Mouse (Mus musculus): ENCODE results near the gene Dip2c. TPM values are rescaled to one million over a fixed set of nuclear protein-coding genes. Genes with fewer than 3 reads are reported as not detected.
A peak's percentile ranks its signal among the peaks of the same experiment; 100 is the strongest.

Dip2c gene
- total and polyA plus RNA-seq, 2 experiments from 2014 or later = 8.8 to 67.4 TPM

GRCm38 (mm10) chr13:9601350-9601749, 325.0 kb downstream of the Dip2c start:
- TF ChIP-seq CTCF (IDR thresholded peaks at IDR 0.05; ENCODE audit: low read depth) = no peak
- no peak for DNase-seq
- Histone ChIP-seq H3K4me2 (ENCODE audit: low read depth) (no peak overlapping the region), H3K4me1 (ENCODE audit: insufficient read depth) (no peaks in the 10 kb centered on the region), H3K9ac (no peak overlapping the region), H3K4me3 (ENCODE audit: low read depth, low read length) (no peak overlapping the region), H3K36me3 (ENCODE audit: insufficient read depth) (peaks cover 15% of the 10 kb centered on the region), H3K9me3 (ENCODE audit: low read length) (no peaks in the 10 kb centered on the region), H3K27me3 (ENCODE audit: insufficient read depth, low read length) (no peaks in the 10 kb centered on the region), H3K27ac (ENCODE audit: low read depth, low read length) (no peak overlapping the region)
- no peak for ATAC-seq
- 79% methylated on average over 3 of the region's 3 CpGs for WGBS

GRCm38 (mm10) chr13:9611229-9611628, 334.9 kb downstream of the Dip2c start:
- H3K4me2 ChIP-seq (ENCODE audit: low read depth) = no peak overlapping the region
- 52% methylated on average over 1 of the region's 1 CpGs for WGBS
- no peak for TF ChIP-seq CTCF (IDR thresholded peaks at IDR 0.05; ENCODE audit: low read depth)
- H3K4me3 ChIP-seq (ENCODE audit: low read depth, low read length) = no peak overlapping the region
- no peaks in the 10 kb centered on the region for H3K4me1 ChIP-seq (ENCODE audit: insufficient read depth)
- DNase-seq (peak; percentile 18), ATAC-seq (peak; percentile 76)
- no peaks in the 10 kb centered on the region for H3K9me3 ChIP-seq (ENCODE audit: low read length)
- H3K27ac ChIP-seq (ENCODE audit: low read depth, low read length) = no peak overlapping the region
- H3K9ac ChIP-seq = no peak overlapping the region
- no peaks in the 10 kb centered on the region for H3K27me3 ChIP-seq (ENCODE audit: insufficient read depth, low read length)
- H3K36me3 ChIP-seq (ENCODE audit: insufficient read depth) = peaks cover 19% of the 10 kb centered on the region

- Histone ChIP-seq H3K4me3 (ENCODE audit: low read depth, low read length) (no peak overlapping the region), H3K27ac (ENCODE audit: low read depth, low read length) (no peak overlapping the region), H3K9me3 (ENCODE audit: low read length) (no peaks in the 10 kb centered on the region), H3K4me2 (ENCODE audit: low read depth) (no peak overlapping the region), H3K9ac (no peak overlapping the region), H3K36me3 (ENCODE audit: insufficient read depth) (peaks cover 16% of the 10 kb centered on the region), H3K4me1 (ENCODE audit: insufficient read depth) (no peaks in the 10 kb centered on the region), H3K27me3 (ENCODE audit: insufficient read depth, low read length) (no peaks in the 10 kb centered on the region)
- WGBS = 55% methylated on average over 2 of the region's 2 CpGs
- TF ChIP-seq CTCF (IDR thresholded peaks at IDR 0.05; ENCODE audit: low read depth) = no peak
- DNase-seq = no peak
- no peak for ATAC-seq
These were observed 356.4 kb downstream of the Dip2c start for GRCm38 (mm10) chr13:9632684-9633083.

GRCm38 (mm10) chr13:9635951-9636350, 359.6 kb downstream of the Dip2c start:
- no peak overlapping the region for H3K4me2 ChIP-seq (ENCODE audit: low read depth)
- no peak for ATAC-seq

GRCm38 (mm10) chr13:9636505-9636904, 360.2 kb downstream of the Dip2c start:
- Histone ChIP-seq H3K4me3 (ENCODE audit: low read depth, low read length) (no peak overlapping the region), H3K4me2 (ENCODE audit: low read depth) (no peak overlapping the region), H3K36me3 (ENCODE audit: insufficient read depth) (peaks cover 15% of the 10 kb centered on the region), H3K4me1 (ENCODE audit: insufficient read depth) (no peaks in the 10 kb centered on the region), H3K27me3 (ENCODE audit: insufficient read depth, low read length) (no peaks in the 10 kb centered on the region), H3K9ac (no peak overlapping the region), H3K27ac (ENCODE audit: low read depth, low read length) (no peak overlapping the region), H3K9me3 (ENCODE audit: low read length) (no peaks in the 10 kb centered on the region)
- TF ChIP-seq CTCF (IDR thresholded peaks at IDR 0.05; ENCODE audit: low read depth) = peak; percentile 62
- WGBS = 56% methylated on average over 4 of the region's 4 CpGs
- peak; percentile 79 for ATAC-seq
- DNase-seq = peak; percentile 30

More at GRCm38 (mm10) chr13:9635951-9636350, 359.6 kb downstream of the Dip2c start:
- WGBS = 90% methylated on average over 2 of the region's 2 CpGs
- Histone ChIP-seq H3K4me3 (ENCODE audit: low read depth, low read length) (no peak overlapping the region), H3K9me3 (ENCODE audit: low read length) (no peaks in the 10 kb centered on the region), H3K27me3 (ENCODE audit: insufficient read depth, low read length) (no peaks in the 10 kb centered on the region), H3K36me3 (ENCODE audit: insufficient read depth) (peaks cover 15% of the 10 kb centered on the region), H3K9ac (no peak overlapping the region), H3K27ac (ENCODE audit: low read depth, low read length) (no peak overlapping the region), H3K4me1 (ENCODE audit: insufficient read depth) (no peaks in the 10 kb centered on the region)
- DNase-seq = no peak
- TF ChIP-seq CTCF (IDR thresholded peaks at IDR 0.05; ENCODE audit: low read depth) = no peak

GRCm38 (mm10) chr13:9637949-9638348, 361.6 kb downstream of the Dip2c start:
- no peak for ATAC-seq
- Histone ChIP-seq H3K4me2 (ENCODE audit: low read depth) (no peak overlapping the region), H3K9ac (no peak overlapping the region), H3K36me3 (ENCODE audit: insufficient read depth) (peaks cover 15% of the 10 kb centered on the region), H3K27ac (ENCODE audit: low read depth, low read length) (no peak overlapping the region), H3K4me1 (ENCODE audit: insufficient read depth) (no peaks in the 10 kb centered on the region), H3K4me3 (ENCODE audit: low read depth, low read length) (no peak overlapping the region), H3K9me3 (ENCODE audit: low read length) (no peaks in the 10 kb centered on the region), H3K27me3 (ENCODE audit: insufficient read depth, low read length) (no peaks in the 10 kb centered on the region)
- no peak for TF ChIP-seq CTCF (IDR thresholded peaks at IDR 0.05; ENCODE audit: low read depth)
- WGBS = 67% methylated on average over 3 of the region's 3 CpGs
- no peak for DNase-seq

GRCm38 (mm10) chr13:9648716-9649115, 372.4 kb downstream of the Dip2c start:
- Histone ChIP-seq H3K4me2 (ENCODE audit: low read depth) (no peak overlapping the region), H3K9me3 (ENCODE audit: low read length) (no peaks in the 10 kb centered on the region), H3K27me3 (ENCODE audit: insufficient read depth, low read length) (no peaks in the 10 kb centered on the region), H3K4me3 (ENCODE audit: low read depth, low read length) (no peak overlapping the region), H3K4me1 (ENCODE audit: insufficient read depth) (peaks cover 5% of the 10 kb centered on the region; the same call in 1 of the 2 replicates), H3K27ac (ENCODE audit: low read depth, low read length) (no peak overlapping the region), H3K36me3 (ENCODE audit: insufficient read depth) (peaks cover 20% of the 10 kb centered on the region; the same call in 1 of the 2 replicates), H3K9ac (no peak overlapping the region)
- DNase-seq (no peak), ATAC-seq (no peak)
- no peak for TF ChIP-seq CTCF (IDR thresholded peaks at IDR 0.05; ENCODE audit: low read depth)
- 93% methylated on average over 13 of the region's 13 CpGs for WGBS

All from forebrain, postnatal 0 days (tissue).